Mouse (Mus musculus): ENCODE measurements around the gene Prkaa1.
"Not testable (repeated sequence)": the region's sequence is repeated elsewhere in the genome, so short reads cannot be mapped to it uniquely, and the experiment has no call there.

Gene Prkaa1

DNA sequence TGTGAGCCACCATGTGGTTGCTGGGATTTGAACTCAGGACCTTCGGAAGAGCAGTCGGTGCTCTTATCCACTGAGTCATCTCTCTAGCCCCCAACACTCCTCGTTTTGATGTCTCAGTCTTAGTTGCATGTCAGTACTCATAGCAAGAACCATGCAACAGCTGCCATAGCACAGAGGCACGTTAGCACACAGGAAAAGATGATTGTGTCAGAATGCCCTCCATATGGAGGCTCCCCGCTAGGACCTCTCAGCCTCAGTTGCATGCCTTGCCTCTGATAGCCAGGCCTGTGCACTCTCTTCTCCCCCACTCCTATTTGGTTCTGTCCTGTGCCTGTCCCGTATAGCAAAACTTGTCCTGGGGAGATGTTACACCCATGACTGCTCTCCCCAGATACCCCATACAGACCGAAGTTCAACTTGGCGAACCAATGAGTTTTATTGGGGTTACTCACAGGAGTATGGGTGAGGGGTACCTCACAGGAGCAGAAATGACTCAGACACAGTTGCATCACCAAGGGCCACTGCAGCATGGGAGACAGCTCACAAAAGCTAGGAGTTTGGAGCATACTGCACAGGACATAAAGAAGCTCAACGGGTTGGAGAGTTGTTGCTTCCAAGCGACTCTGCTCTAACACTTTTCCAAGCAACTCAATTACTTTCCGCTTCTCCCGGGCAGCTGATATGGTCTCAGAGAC is 14.4 kb upstream of the Prkaa1 start:
- DNase-seq (ENCODE audit: low spot score in 2 of 2): no peak

DNA sequence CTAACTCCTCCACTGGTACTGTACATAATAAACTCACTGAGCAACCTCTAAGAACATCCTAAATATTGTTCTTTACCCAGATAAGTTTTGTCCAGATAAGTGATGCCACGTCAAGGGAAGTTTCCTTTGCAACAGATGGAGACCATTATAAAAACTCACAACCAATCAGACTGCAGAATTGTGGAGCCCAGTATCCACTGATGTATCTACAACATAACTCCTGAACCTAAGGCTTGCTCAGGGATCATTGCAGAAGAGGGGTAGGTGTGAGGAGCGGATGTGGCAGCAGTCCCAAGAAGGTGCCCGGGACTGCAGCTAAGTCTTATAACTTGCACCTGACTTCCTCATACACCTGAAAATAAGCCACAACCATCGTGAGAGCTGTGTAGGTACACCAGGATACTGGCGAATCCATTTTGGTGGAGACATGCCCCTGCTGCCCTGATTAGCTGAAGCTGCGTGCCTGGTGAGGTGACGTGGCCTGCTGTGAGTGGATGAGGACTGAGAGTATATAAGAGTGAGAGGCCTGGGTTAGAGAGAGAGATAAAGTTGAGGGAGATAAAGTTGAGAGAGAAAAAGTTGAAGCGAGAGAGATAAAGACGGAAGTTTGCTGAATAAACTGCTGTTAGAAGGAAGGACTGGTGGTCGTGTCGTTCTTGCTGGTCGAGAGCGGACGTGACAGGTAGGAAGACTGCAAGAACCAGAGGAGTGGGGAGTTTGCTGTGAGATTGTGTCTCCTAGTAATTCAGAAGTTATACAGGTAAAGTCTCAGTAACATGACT is 12.6 kb upstream of the Prkaa1 start:
- DNase-seq (ENCODE audit: low spot score in 2 of 2): not testable (repeated sequence)

DNA sequence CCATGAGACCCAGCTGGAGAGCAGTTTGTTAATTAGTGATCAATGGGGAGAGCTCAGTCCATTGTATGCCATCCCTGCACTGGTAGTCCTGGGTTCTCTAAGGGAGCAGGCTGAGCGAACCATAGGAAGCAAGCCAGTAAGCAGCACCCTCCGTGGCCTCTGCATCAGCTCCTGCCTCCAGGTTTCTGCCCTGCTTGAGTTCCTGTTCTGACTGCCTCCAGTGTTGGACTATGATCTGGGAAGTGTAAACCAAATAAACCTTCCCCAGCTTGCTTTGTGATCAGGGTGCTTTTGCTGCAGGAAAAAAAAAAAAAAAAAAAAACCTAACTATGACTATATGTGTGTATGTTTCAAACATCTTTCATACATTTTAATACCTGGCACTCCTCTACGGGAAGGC is 10.4 kb upstream of the Prkaa1 start:
- DNase-seq (ENCODE audit: low spot score in 2 of 2): no peak

DNA sequence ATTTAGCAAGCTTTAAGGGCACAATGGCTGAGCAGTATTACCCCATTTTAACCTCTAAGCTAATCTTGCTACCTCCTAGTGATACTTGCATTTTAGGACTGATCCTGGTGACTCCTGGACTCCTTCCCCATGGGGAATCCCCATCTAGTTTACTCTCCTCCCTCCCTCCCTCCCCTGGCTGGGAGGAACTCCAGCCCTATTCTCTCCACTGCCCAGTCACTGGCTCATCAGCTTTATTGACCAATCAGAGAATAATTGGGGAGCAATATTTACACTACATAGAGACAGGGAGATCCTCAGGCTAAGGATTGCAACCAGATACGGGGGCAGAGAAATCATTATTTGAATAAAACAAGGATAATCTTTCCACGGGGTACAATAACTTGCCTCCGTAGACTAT is 9.5 kb upstream of the Prkaa1 start:
- no peak for DNase-seq (ENCODE audit: low spot score in 2 of 2)

DNA sequence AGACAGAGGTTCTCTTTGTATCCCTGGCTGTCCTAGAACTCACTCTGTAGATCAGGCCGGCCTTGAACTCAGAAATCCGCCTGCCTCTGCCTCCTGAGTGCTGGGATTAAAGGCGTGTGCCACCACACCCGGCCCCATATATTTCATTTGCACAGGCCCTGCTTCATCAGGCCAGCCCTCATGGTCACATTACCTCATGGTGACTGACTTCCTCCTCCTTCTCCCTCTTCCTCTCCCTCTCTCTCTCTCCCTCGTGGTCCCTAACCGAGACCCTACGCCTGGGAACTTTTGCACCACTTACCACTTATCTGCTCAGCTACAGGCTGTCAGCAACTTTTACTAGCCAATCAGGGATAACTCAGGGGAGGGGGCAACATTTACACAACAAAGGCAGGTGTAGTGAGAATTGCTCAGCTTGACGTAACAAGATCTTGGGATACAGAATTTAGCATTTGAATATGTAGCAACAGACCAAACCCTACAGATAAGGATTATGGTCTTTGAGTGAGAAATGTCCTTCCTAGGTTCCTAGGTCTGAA is 8.6 kb upstream of the Prkaa1 start:
- no peak for DNase-seq (ENCODE audit: low spot score in 2 of 2)

DNA sequence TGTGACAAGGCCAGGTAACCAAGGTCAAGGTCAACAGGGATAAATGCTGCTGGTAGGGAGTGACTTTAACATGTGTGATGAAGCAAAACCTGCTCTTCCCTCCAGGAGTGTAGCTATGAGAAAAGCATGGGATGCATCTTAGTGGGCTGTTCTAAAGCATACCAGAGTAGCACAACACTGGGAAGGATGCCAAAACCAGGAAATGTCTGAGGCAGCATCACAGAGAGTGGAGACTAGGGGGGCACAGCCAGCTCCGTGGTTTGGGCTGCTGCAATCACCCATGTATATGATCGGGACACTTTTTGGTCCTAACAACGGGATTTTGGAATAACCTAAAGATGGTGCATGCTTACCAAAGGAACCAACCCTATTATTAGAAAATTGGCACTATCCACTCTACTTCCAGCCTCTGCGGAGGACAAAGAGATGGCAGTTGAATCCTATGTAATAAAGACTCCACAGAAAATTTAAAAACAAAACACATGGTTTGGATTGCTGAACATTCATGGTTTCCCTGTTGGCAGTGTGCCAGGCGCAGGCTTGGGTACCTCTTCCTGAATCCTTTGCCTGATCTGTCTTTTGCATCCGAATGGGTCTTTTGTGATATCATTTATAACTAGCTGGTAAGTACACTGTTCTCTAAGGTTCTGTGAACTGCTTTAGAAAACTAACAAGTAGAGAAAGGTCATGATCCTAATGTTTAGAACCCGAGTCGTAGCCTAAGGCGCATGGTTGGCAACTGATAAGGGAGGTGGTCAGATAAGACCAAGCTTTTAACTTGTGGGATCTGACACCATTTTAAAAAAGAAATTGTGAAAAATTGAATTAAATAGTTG is 5.4 kb upstream of the Prkaa1 start:
- DNase-seq (ENCODE audit: low spot score in 2 of 2): no peak

DNA sequence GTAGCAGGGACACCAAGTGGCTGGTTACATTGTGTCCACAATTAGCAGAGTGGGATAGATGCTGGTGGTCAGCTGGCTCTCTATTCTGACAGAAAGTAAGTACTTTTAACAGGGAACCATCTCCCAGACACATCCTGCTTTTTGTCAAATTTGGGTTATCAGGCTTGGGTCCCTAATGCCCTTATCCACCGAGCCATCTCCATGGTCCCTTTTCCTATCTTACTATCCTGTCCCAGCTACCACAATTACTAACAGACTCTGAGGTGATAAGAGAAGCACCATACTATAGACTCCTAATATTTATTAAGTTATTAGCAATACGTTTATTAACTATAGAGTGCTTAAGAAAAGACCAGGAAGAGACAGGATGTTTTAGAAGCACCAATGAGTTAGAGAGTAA is 4.3 kb upstream of the Prkaa1 start:
- no peak for DNase-seq (ENCODE audit: low spot score in 2 of 2)

DNA sequence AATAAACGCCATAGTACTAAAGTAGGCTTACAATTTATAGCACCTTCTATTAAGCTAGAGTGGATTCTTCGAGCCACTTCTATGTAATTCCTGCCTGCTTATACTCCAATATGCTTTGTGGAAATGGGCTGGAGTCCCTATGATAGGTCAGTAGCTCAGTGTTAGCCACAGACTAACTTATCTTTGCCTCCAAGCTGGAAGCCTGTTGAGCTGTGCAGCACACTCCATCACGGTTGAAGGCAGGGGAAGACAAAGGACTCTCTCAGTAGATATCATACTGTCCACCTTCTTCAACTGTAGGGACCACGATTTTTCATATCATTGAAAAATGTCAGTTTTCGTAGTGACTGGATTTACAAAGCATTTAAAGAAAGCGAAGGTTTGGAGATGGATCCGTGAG is 3.8 kb upstream of the Prkaa1 start:
- DNase-seq (ENCODE audit: low spot score in 2 of 2): no peak

DNA sequence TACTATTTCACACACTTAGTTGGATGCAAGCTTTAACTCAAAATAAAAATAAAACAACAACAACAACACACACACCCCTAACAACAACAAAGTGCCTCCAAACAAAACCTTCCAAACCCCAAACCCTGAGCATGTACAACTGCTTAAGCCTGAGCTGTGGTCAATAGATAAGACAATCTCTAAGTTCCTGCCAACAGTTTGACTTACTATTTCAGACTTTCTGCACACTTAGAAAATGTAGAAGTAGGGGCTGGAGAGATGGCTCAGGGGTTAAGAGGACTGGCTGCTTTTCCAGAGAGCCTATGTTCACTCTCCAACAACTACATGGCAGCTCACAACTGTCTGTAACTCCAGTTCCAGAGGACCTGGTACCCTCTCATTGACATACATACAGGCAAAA is 3.3 kb upstream of the Prkaa1 start:
- DNase-seq (ENCODE audit: low spot score in 2 of 2): no peak

DNA sequence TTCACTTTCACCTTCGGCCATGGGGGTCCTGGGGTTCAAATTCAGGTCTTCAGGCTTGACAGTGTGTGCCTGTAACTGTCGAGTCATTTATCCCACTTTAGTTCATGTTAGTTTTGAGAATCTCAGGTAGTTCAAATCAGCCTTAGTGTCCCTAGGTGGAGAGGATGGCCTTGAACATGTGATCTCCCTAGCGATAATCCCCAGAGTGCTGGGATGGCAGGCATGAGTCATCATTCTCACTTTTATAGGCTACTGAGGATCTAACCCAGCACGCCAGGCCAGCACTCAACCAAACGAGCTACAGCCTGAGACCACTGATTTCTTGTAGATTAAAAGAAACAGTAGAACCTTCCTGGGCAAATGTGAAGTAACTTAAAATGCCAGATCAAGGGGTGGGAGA is 1.6 kb upstream of the Prkaa1 start:
- no peak for DNase-seq (ENCODE audit: low spot score in 2 of 2)

DNA sequence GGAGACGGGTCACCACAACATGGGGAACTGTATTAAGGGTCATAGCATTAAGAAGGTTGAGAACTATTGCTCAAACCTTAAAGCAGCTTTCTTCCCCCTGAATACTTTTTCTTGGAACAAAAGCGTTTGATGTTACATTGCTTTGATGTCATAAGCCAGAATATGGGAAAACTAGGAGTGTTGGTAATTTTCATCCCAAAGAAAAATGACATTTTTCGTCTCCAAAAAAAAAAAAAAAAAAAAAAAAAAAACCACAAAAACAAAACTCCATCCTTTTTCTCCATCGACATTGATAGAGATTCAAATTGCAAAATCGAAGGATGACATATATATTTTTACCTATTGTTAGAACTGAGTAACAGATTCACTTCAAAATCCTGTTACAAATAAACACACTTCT is 947 bp upstream of the Prkaa1 start:
- no peak for DNase-seq (ENCODE audit: low spot score in 2 of 2)

DNA sequence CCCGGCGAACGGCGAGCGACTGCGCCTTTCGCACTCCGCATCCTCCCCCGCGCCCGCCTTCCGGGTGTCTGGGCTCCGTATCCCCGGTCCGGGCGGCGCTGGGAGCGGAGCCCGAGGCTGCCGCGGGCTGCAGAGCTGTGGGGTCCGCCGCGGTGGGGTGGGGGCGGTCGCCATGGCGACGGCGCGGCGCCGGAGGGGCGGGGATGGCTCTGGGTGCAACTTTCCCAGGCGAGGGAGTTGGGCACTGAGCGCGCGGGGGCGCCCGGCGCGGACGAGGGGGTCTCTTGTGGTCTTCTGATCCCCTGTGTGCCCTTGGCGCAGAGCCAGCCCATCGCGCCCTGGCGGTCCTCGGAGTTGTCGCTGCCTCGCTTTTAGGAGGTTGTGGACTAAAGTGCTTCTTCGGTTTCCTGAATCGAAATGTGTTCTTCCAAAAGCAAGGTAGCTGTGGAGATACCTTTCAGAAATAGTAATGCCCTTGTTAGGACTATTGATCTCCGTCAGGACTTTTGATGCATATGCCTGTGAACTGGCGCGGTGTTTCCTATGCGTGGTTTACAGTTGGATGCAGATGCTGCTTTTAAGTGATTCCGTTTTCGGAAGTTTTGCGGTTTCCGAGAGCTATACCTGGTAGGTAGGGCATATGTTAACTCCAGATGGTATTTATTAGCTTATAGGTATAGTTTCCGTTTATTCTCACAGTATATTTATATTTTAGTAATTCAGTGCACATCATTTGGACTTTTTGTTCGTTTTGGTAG is 539 bp downstream of the Prkaa1 start:
- DNase-seq (ENCODE audit: low spot score in 2 of 2): peak; percentile 70 to 75

DNA sequence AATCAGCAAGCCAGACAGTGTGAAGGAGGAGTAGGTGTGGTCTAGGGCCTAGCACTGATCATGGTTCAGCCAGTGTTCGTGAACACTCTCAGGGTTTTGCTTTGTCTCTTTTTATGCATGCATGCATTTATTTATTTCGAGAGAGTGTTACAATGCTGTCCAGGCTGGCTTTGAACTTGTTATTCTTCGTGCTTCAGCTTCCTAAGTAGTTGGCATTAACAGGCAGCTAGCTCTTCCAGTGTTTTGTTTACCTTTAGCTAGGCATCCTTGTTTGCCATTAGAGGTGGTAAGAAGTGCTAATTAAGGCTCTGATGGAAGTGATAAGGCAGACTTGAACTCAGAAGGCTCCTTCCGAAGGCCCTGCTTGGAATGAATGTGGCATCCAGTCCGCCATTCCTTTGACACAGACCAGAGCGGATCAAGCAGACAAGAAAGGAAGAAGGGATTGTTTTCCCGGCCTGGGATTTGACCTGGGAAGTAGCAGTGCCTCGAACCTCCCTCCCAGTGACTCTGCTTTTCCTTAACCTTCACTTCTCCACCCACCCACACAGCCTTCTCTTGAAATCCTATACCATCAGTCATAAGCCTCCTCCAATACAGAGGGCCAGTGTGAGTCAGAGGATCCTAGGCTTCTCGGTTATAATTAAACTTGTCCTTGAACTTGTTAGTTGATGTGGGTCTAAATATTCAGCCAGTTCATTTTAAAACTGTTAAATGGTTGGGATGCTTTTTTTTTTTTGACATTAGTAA is 1.7 kb downstream of the Prkaa1 start:
- no peak for DNase-seq (ENCODE audit: low spot score in 2 of 2)

DNA sequence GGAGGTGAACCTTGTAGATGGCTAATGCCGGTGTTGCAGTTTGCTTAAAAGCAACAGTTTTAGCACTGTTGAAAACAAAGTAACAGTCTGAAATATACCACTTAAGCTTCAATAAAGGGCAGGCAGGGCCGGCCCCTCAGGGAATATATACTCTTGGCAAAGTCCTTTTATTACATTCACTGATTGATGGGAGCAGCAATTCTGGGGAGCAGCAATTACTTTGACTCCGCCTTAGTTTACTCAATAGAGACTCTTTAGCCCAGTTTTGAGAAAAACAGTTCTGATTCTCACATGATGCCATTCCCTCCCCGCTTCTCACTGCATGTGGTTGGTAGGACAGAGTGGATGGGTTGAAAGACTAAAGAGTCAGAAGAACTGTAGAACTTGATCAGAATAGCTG is 5.5 kb downstream of the Prkaa1 start:
- DNase-seq (ENCODE audit: low spot score in 2 of 2): no peak

DNA sequence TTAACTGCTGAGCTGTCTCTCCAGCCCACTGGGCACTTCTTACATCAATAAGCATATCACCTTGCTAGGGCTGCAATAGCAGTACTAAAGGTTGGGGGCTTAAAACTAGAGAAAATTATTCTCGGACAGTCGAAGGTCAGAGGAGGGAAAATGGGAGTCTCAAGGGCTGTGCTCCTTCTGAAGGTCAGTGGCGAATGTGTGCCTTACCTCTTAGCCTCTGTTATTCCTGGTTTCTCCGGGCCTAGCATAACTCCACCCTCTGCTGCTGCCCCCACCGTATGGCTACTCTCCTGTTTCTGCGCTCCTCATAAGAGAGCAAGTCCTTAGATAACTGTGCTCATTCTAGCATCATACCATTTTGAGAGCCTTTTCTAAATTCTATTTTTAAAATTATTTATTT is 8.5 kb downstream of the Prkaa1 start:
- DNase-seq (ENCODE audit: low spot score in 2 of 2): no peak

DNA sequence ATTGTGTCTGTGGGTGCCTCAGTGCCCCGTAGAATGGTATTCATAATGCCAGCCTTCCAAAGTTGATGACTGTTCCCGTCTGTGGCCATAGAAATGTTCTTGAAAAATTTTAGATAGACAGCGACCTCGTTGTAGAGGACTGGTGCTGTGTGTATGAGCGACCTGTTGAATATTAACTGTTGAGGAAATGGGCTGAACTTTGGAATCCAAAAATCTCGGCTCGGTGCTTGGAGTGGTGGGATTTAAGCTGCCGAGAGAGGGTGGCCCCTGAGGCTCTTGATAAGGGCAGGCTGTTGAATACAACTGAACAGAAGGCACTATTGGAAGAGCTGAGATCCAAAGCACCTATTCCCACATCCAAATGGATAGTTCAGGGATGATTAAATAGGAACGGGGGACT is 11.0 kb downstream of the Prkaa1 start:
- DNase-seq (ENCODE audit: low spot score in 2 of 2): no peak

DNA sequence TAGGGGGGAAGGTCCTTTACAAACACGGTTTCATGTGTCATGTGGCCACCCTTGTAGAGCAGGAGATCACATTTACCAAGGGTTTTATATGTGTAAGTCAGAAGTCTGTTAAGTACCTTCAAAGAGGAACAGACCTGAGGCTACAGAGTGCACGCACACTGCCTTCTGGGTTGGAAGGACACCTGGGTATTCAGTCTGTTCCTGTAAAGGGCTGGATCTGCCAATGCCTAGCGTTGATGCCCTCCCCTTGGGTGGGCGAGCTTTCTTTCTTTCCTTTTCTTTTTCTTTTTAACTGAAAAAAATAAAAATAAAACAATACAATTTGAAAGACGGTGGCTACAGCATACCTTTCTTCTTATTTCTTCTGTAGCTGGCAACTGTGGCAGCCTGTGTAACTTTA is 11.4 kb downstream of the Prkaa1 start:
- no peak for DNase-seq (ENCODE audit: low spot score in 2 of 2)

DNA sequence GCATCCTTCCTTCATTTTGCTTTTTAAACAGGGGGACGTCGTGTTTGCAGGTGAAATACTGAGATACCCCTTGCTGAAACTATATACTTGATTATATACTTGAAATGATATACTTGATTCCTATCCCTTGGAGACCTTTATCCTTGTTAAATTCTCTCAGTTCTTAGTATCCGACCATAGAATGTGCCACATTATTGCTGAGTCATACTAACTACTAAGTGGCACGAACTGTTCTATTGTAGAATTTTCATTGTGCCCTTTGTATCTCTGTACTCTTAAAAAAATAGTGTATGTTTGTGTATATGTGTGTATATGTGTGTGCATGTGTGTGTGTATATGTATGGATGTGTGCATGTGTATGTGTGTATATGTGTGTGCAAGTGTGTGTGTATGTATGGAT is 12.7 kb downstream of the Prkaa1 start:
- DNase-seq (ENCODE audit: low spot score in 2 of 2): no peak

DNA sequence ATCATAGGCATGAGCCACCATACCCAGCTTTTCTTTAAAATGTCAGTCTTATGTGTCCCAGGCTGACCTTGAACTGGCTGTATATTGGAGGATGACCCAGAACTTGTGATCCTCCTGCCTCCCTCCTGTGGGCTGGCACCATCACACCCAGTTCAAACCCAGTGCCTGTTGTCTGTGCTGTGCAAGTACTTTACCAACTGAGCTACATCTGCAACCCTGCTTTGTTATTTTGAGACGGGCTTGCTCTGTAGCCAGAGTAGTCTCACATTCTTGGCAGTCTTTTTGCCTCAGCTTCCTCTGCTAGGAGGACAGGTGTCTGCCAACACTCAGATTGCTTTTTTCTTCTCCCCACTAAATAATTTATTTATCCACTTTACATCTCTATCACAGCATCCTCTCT is 13.7 kb downstream of the Prkaa1 start:
- DNase-seq (ENCODE audit: low spot score in 2 of 2): no peak

DNA sequence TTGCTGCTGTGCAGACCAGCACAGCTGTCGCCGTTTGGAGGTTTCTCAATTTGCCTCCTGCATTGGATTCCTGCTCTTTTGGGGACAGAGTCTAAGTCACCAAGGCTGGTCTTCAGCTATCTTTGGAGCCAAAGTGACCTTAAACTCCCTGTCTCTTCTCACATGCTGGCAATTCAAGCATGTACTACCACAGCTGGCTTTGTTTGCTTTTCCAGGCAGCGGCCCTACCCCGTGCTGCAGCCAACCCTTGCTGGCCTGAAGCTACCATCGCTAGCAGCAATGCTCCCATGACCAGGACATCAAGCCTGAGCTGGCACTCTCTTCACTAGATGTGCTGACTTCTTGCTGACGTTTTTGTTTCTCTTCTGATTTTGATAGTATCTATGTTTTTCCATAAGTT is 15.2 kb downstream of the Prkaa1 start:
- no peak for DNase-seq (ENCODE audit: low spot score in 2 of 2)
